Mouse (Mus musculus) kidney, adult 9 months (tissue): ENCODE measurements around the gene Pigr.

Source experiments
- DNase-seq: peaks from one replicate; pipeline ENCODE4 v3.0.0; 2022

Gene Pigr

DNA sequence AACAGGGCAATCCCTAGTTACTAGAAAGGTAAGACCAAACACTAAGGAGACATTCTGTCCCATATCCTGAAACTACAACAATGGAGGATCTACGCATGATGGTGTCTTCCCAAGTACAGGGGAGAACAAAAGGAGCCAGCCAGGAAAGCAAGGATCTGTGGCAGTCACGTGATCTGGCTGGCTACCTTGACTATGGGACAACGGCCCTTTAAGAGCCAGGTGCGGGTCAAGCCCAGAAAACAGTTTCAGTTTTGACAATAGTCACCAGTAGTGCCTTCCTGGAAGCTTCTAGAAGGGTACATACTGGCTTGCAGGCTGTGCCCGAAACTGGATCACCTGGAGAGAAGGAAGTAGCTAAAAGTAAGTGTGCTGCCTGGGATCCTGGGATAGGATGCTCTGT, at the start of gene Pigr:
Gene Pigr (plus strand): TSS at position 237 of the 400 bp plus-strand sequence.
- DNase-seq = peak; percentile 63

GRCm38 (mm10) chr1:130779867-130780266, 46.6 kb upstream of the Pigr start:
- no peak for DNase-seq

DNA sequence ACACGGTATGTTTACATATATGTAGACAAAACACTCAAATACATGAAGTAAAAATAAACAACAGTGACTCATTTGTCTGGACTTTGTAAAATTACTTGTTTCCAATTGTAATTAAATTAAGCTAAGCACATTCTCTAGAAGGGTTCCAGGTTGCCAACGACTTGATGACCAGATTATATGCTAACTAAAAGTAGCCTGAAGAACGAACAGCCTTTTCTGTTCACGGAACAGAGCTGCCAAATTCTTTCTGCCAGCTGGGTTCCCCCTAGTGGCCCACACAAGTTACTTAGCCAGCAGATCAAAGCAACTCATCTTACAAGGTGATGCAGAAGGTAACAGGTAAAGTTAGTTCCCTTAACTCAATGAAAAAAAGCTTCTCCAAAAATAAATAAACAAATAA, 42.4 kb upstream of the Pigr start:
- DNase-seq = peak; percentile 55

DNA sequence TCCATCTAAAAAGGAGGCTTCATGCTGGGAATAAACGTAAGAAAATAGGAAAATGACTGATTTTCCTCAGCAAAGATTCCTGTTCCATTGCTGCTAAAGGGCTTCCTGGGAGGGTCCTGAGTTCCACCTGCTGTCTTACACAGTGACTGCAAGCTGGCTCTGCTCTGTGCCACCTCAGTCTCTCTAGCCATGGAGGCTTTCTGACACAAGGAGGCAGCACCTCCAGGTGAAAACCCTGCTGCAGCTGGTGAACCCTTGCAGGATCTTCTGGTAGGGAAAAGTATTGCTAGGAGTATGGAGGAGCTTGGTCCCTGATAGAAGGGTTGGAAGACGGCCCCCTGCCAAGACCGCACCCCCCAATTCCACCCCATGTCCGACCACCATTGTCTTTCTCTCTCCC, 39.5 kb upstream of the Pigr start:
- DNase-seq = peak; percentile 58

DNA sequence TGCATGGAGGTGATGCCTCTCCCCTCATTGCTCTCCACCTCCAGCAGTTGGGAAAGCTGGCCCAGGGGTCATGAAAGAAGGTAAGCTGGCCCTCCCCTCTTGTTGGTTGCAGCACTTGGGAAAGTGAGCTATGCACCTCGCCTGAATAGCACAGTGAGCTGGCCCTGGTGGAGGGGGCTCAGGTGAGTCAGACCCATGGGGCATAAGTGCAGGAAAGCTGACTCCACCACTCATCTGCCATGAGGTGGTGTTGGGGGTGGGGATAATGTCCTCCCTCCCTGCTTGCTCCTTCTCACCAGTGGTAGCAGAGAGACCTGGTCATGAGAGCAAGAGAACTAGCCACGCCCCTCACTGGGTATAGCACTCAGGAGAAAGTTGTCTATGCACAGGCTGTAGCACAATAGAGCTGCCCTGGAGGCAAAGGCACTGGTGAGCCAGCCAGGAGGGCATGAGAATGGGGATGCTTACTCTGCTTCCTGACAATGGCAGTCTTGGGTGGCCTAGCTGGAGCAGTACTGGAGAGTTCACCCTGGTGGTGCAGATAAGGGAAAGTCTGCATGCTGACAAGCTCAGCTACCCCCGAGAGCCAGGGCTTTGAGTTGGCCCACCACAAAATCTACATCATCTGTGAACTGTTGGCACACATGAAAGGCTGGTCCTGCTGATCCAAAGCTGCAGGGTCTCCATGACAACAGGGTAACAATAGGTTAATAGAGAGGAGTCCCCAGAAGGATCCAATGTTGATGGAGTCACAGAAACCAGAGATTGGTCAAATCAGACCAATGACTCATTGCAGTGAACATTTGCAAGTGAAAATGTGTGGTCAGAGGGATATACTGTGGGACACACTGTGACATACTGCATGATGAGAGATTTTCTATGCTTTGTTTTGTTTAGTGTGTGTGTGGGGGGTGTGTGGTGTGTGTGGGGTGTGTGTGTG, 36.7 kb upstream of the Pigr start:
- DNase-seq = no peak

- no peak for DNase-seq
Measured at GRCm38 (mm10) chr1:130795331-130795730, 31.2 kb upstream of the Pigr start.

DNA sequence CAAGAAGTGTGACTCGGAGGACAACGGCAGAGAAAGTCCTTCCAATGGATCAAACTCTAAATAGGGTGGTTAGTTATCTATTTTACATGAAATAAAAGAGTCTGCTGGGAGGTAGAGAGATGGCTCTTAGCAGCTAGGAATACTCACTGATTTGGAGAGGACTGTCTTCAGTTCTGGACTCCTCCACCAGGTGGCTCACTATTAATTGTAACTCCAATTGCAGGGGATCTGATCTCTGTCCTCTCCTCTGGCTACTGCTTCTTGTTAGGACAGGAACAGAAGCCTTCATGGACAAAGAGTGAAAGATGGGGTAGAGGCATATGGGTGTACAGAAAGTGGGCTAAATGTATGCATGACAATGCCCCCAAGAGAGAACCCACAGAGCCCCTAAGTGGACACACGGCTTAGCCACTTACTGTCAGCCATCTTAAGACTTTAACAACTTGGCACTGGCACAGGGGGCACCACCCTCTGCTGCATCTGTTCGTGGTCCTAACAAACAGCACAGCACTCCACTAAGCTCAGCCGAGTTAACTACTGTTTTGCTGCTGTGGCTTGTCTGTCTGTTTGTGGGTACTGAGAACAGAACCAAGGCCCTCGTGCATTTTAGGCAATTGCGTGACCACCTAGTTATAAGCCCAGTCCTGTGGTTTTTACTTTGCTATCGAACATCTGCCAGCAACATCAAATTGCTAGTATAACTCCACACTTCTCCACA, 29.4 kb upstream of the Pigr start:
- DNase-seq = peak; percentile 92

DNA sequence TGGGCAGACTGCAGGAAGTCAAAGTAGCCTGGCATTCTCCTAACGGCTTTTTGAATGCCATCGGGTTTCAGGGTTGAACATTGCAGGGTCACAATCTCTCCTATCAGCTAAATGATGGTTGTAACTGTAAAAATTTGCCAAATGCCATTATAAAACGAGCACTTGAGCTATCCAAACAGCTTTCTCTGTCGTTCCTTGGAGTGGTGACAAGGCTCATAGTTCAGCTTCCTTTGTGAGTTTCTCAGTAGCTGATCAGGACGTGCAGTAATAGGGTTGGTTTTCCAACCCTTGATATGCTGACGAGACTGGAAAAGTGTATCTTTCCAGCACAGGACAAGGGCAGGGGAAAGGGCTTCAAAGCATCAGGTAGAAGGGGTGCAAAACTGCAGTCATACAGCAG, 28.4 kb upstream of the Pigr start:
- peak; percentile 80 for DNase-seq

GRCm38 (mm10) chr1:130798551-130798950, 27.9 kb upstream of the Pigr start:
- peak; percentile 73 for DNase-seq

DNA sequence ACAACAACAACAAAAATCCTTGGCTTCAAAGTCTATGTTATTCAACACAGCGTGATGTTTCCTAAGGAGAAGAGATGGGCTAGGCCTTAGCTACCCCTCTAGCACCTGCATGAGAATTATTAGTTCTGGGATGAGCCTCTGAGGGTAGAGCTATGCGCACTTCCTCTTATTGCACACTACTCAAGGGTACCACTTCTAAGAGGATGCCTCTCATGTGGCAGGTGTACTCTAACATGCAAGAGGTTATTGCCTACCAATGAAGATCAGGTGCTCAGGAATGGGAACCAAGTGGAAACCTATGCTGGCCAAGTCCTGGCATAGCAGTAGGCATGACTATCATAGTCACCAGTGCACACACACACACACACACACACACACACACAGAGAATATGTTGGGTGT, 27.1 kb upstream of the Pigr start:
- no peak for DNase-seq

DNA sequence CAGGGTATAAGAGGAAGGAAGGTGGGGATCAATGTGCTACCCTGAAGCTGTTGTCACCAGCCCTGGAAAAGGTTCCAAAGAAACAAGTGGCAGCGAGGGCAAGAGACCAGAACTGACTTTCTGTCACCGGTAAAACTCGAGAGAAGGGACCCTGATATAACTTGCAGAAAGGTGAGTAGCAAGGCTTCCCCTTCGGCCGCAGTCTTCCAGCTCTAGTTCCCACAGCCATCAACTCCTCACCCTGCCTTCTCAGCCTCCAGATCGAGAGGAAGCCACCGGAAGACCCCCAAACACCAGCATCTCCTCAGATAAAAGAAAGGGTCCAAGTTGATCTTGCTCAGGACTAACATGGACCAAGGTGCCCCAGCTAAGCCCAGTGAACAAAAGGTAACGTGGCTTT, 25.9 kb upstream of the Pigr start, which contains the start of gene Fcamr:
Gene Fcamr (plus strand): TSS at position 301 of the 400 bp plus-strand sequence.
- no peak for DNase-seq

DNA sequence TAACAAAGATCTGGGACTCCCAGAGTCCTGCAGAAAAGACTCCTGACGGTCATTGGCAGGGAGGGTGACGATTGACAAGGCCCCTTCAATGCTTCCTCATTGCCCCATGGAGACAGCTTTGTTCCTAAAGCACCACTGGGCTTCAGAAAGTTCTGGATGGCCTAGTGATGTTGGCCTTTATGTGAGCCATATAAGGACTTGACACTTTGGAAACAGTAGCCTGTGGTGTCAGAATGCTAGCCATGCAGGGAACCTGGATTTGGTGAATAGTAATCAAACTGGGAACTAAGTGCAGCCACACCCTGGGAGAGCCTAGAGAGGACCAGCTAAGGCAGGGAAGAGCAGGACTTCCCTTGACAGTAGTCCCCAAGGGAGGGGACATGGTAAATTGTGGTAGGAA, 25.0 kb upstream of the Pigr start:
- DNase-seq = no peak

GRCm38 (mm10) chr1:130802976-130803375, 23.5 kb upstream of the Pigr start:
- DNase-seq = peak; percentile 75

DNA sequence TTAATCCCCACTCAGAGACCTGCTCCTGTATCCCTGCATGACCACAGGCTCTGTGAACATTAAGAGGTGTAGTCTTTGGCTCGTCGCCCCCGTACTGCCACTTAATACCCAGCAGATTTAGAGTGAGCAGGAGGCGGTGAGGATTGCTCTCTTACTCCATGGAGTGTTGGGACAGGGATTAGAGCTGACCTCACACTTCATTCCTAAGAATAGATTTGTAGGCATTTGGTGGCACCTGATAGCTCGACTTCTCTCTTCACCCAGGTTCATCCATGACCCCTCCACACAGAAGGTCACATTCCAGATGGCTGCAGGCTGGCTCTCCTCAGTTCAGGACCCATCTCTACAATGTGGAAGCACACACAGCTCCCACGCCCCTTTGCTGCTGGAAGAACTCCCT, 22.2 kb upstream of the Pigr start:
- no peak for DNase-seq

DNA sequence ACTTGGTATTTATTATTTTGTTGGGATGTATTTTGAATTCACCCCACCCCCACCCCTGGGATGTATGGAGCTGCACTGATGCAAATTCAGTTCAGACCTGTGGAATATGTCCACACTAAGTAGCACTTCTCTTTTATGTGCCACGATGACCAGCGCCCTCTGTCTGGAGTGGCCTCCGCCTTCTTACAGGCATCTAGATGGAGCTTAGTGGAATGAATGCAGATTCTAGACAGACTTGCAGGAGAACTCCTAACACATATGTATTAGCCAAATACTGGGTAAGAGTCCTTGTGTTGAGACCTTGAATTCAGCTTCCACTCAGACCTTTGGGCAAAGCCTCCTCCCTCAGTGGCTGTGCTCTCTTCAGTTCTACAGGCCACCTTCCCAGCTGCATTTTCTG, 15.6 kb upstream of the Pigr start:
- no peak for DNase-seq

DNA sequence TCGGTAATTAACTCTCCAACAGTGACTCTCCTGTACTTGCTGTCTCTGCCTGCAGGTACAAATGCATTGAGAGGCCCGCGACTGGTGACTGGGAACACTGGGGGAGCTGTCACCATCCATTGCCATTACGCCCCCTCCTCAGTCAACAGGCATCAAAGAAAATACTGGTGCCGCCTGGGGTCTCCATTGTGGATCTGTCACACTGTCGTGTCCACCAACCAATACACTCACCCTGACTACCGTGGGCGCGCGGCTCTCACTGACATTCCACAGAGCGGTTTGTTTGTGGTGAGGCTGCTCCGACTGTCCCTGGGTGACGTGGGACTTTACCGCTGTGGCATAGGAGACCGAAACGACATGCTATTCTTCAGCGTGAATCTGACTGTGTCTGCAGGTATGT, 15.2 kb upstream of the Pigr start:
- no peak for DNase-seq

GRCm38 (mm10) chr1:130819737-130820136, 6.7 kb upstream of the Pigr start:
- peak; percentile 74 for DNase-seq

GRCm38 (mm10) chr1:130820316-130821148, 6.0 kb upstream of the Pigr start:
- peak; percentile 60 for DNase-seq

DNA sequence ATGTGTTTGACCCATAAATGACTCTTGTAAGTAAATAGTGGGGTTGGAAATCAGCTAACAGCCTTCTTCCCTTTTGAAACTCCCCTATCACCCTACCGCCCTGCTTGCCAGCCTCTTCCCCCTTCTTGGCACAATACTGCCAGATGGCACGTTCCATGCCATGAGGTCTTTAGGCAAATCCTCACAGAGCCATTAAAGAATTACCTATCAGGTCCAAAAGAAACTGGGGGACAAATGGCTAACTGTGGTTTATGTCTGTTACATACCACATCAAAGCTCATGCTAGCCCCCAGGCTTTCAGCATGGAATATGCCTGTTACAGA, 5.4 kb upstream of the Pigr start:
- DNase-seq = no peak

- DNase-seq = peak; percentile 96
Measured at GRCm38 (mm10) chr1:130821911-130822625, 4.4 kb upstream of the Pigr start.

- DNase-seq = peak; percentile 56
Measured at GRCm38 (mm10) chr1:130828656-130829055, 2.2 kb downstream of the Pigr start.
